Mouse (Mus musculus) E14TG2a.4 (cell line): ENCODE results near the gene Rere.

Experiments
- CTCF ChIP-seq: conservative IDR thresholded peaks from 2 replicates; pipeline ENCODE4 v1.5.1; 2014; ENCODE audit warnings: low read length
- POU5F1 ChIP-seq: IDR thresholded peaks from 2 replicates; pipeline ENCODE4 v1.6.1; 2014; ENCODE audit warnings: low read length, borderline replicate concordance

DNA sequence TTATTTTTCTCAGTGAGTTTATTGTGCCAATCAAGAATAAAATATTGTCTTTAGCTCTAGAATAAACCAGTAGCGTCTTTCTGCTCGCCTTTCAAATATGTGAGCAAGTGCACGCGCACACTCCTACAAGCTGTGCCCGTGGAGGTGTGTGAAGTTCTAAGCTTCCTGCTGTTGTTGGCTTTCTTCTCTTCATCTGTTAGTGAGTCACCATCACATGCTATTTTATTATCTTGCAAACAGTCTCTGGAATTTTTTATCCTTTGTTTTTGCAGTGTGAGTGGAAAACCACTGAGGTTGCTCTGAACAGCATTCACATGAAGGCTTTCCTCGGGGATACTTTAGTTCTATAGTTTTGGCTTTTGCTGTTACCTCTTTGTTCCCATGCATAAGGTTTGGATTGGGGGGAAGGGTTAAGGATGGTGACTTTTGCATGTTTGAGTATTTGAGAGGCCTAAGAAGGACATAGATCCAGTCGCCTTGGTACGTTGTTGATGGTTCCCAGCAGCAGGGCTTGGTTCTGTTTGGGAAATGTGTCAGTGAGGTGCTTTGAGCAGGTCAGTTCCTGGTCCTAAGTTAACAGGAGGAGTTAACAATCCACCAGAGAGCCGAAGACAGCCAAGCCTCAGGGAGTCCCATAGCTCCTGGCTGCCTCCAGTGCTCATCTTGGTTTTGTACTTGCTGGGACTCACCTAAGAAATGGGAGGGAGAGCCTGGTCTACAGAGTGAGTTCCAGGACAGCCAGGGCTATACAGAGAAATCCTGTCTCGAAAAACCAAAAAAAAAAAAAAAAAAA lies 300.7 kb downstream of the Rere start:
- TF ChIP-seq CTCF (no peak), POU5F1 (no peak)
